Mouse (Mus musculus): ENCODE data around the gene Slc44a3. TPM values are rescaled to one million over a fixed set of nuclear protein-coding genes. Genes with fewer than 3 reads are reported as not detected.

Gene Slc44a3
- polyA plus RNA-seq, 1 experiment from 2014 or later, result 25.2 TPM

- H3K27ac ChIP-seq (ENCODE audit: low read depth, low read length), result no peak overlapping the region
- H3K36me3 ChIP-seq (ENCODE audit: control insufficient read depth, insufficient read depth), result peaks cover 7% of the 10 kb centered on the region; the same call in 1 of the 2 replicates
- ATAC-seq, result no peak
- no peaks in the 10 kb centered on the region for H3K9me3 ChIP-seq (ENCODE audit: control insufficient read depth)
- TF ChIP-seq CTCF (IDR thresholded peaks at IDR 0.05; ENCODE audit: low read depth), result no peak
- 95% methylated on average over 3 of the region's 3 CpGs for WGBS
- no peak overlapping the region for H3K9ac ChIP-seq (ENCODE audit: low read depth, low read length)
- H3K4me1 ChIP-seq (replicated peaks; ENCODE audit: control insufficient read depth, insufficient read depth, low read length), result no peaks in the 10 kb centered on the region
- H3K27me3 ChIP-seq (replicated peaks; ENCODE audit: control insufficient read depth, insufficient read depth, low read length), result no peaks in the 10 kb centered on the region
- no peak overlapping the region for H3K4me2 ChIP-seq (replicated peaks; ENCODE audit: low read depth)
- no peak overlapping the region for H3K4me3 ChIP-seq (ENCODE audit: low read depth, low read length)
These were observed 69.4 kb downstream of the Slc44a3 start for GRCm38 (mm10) chr3:121462782-121463181.

- Histone ChIP-seq H3K9ac (ENCODE audit: low read depth, low read length) (no peak overlapping the region), H3K4me3 (ENCODE audit: low read depth, low read length) (no peak overlapping the region), H3K27ac (ENCODE audit: low read depth, low read length) (no peak overlapping the region), H3K36me3 (ENCODE audit: control insufficient read depth, insufficient read depth) (peaks cover 11% of the 10 kb centered on the region; the same call in 1 of the 2 replicates), H3K9me3 (ENCODE audit: control insufficient read depth) (no peaks in the 10 kb centered on the region), H3K4me2 (replicated peaks; ENCODE audit: low read depth) (no peak overlapping the region), H3K27me3 (replicated peaks; ENCODE audit: control insufficient read depth, insufficient read depth, low read length) (no peaks in the 10 kb centered on the region), H3K4me1 (replicated peaks; ENCODE audit: control insufficient read depth, insufficient read depth, low read length) (no peaks in the 10 kb centered on the region)
- no peak for ATAC-seq
- 97% methylated on average over 13 of the region's 13 CpGs for WGBS
- no peak for TF ChIP-seq CTCF (IDR thresholded peaks at IDR 0.05; ENCODE audit: low read depth)
These were observed 70.7 kb downstream of the Slc44a3 start for GRCm38 (mm10) chr3:121461477-121461876.

DNA sequence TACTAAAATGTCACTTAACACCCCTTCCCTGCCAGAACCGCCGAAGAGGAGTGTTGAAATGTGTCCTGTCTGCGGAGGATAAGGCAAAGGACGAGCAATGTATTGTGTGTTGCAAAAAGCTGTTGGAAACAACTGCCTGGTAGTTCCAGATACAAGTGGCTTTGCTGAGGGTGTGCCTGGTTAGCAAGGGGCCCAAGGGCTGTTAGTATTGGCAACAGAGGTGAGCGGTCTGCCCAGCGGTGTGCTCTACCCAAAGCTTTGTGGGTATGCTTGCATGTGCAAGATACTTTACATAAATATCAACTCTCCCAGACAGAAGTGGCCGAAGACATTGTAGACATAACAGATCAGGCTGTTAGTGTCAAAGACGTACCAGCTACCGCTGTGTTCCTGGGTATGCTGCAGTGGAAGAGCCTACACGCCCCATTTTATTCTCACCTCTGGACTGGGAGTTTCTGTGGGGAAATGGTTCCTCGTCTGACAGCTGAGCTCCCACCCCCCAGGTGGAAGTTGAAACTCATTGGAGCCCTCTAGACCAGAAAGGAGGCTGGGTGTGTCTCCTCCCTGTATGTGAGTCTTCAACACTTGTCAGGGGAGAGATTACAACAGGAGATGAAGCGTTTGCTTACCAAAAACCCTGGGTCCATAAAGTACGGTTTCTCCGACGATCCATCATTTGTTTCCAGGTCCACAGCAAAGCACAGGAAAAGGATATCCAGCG lies 71.6 kb downstream of the Slc44a3 start:
- Histone ChIP-seq H3K4me3 (ENCODE audit: low read depth, low read length) (no peak overlapping the region), H3K4me2 (replicated peaks; ENCODE audit: low read depth) (no peak overlapping the region), H3K9ac (ENCODE audit: low read depth, low read length) (no peak overlapping the region), H3K4me1 (replicated peaks; ENCODE audit: control insufficient read depth, insufficient read depth, low read length) (no peaks in the 10 kb centered on the region), H3K36me3 (ENCODE audit: control insufficient read depth, insufficient read depth) (peaks cover 13% of the 10 kb centered on the region; the same call in 1 of the 2 replicates), H3K9me3 (ENCODE audit: control insufficient read depth) (no peaks in the 10 kb centered on the region), H3K27me3 (replicated peaks; ENCODE audit: control insufficient read depth, insufficient read depth, low read length) (no peaks in the 10 kb centered on the region), H3K27ac (ENCODE audit: low read depth, low read length) (no peak overlapping the region)
- TF ChIP-seq CTCF (IDR thresholded peaks at IDR 0.05; ENCODE audit: low read depth), result no peak
- 66% methylated on average over 16 of the region's 16 CpGs for WGBS
- ATAC-seq, result 0 out of 2 replicates have a peak, but pooled peaks have one; percentile 16

- Histone ChIP-seq H3K9me3 (ENCODE audit: control insufficient read depth) (no peaks in the 10 kb centered on the region), H3K9ac (ENCODE audit: low read depth, low read length) (no peak overlapping the region), H3K4me3 (ENCODE audit: low read depth, low read length) (no peak overlapping the region), H3K4me2 (replicated peaks; ENCODE audit: low read depth) (no peak overlapping the region), H3K27me3 (replicated peaks; ENCODE audit: control insufficient read depth, insufficient read depth, low read length) (no peaks in the 10 kb centered on the region), H3K27ac (ENCODE audit: low read depth, low read length) (no peak overlapping the region), H3K4me1 (replicated peaks; ENCODE audit: control insufficient read depth, insufficient read depth, low read length) (no peaks in the 10 kb centered on the region), H3K36me3 (ENCODE audit: control insufficient read depth, insufficient read depth) (peaks cover 15% of the 10 kb centered on the region; the same call in 1 of the 2 replicates)
- TF ChIP-seq CTCF (IDR thresholded peaks at IDR 0.05; ENCODE audit: low read depth), result no peak
- no peak for ATAC-seq
- 63% methylated on average over 14 of the region's 14 CpGs for WGBS
These were observed 73.4 kb downstream of the Slc44a3 start for GRCm38 (mm10) chr3:121458545-121459492.

- H3K4me1 ChIP-seq (replicated peaks; ENCODE audit: control insufficient read depth, insufficient read depth, low read length), result no peaks in the 10 kb centered on the region
- peaks cover 12% of the 10 kb centered on the region for H3K36me3 ChIP-seq (ENCODE audit: control insufficient read depth, insufficient read depth)
- no peak for TF ChIP-seq CTCF (IDR thresholded peaks at IDR 0.05; ENCODE audit: low read depth)
- no peaks in the 10 kb centered on the region for H3K27me3 ChIP-seq (replicated peaks; ENCODE audit: control insufficient read depth, insufficient read depth, low read length)
- 68% methylated on average over 10 of the region's 10 CpGs for WGBS
- no peak overlapping the region for H3K27ac ChIP-seq (ENCODE audit: low read depth, low read length)
- no peak overlapping the region for H3K9ac ChIP-seq (ENCODE audit: low read depth, low read length)
- no peak for ATAC-seq
- no peaks in the 10 kb centered on the region for H3K9me3 ChIP-seq (ENCODE audit: control insufficient read depth)
- H3K4me3 ChIP-seq (ENCODE audit: low read depth, low read length), result no peak overlapping the region
- H3K4me2 ChIP-seq (replicated peaks; ENCODE audit: low read depth), result no peak overlapping the region
These were observed 80.8 kb downstream of the Slc44a3 start for GRCm38 (mm10) chr3:121451404-121451803.

DNA sequence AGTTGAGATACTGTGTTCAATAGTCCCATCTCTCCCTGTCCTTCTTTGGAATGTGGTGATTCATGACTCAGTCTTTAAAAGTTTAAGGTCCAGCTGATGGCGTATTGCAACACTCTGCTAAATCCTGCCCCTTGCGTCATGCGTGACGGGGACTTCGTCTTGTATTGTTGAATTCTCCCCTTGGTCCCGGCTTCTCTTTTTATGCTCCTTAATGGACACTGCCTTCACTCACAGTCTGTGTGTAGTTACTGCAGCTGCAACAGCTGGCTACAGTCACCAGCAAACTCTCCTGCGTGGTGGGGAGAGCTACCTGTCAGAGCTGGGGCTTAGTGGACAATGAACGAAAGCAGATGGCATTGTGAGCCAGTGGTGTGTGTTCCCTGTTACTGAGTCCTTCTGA lies 82.7 kb downstream of the Slc44a3 start:
- H3K36me3 ChIP-seq (ENCODE audit: control insufficient read depth, insufficient read depth), result peaks cover 8% of the 10 kb centered on the region; the same call in 1 of the 2 replicates
- no peak overlapping the region for H3K4me3 ChIP-seq (ENCODE audit: low read depth, low read length)
- ATAC-seq, result peak; percentile 43; the same call in 1 of the 2 replicates
- WGBS, result 52% methylated on average over 8 of the region's 8 CpGs
- H3K27ac ChIP-seq (ENCODE audit: low read depth, low read length), result no peak overlapping the region
- no peaks in the 10 kb centered on the region for H3K27me3 ChIP-seq (replicated peaks; ENCODE audit: control insufficient read depth, insufficient read depth, low read length)
- H3K9ac ChIP-seq (ENCODE audit: low read depth, low read length), result no peak overlapping the region
- H3K4me2 ChIP-seq (replicated peaks; ENCODE audit: low read depth), result no peak overlapping the region
- H3K4me1 ChIP-seq (replicated peaks; ENCODE audit: control insufficient read depth, insufficient read depth, low read length), result no peaks in the 10 kb centered on the region
- TF ChIP-seq CTCF (IDR thresholded peaks at IDR 0.05; ENCODE audit: low read depth), result no peak
- no peaks in the 10 kb centered on the region for H3K9me3 ChIP-seq (ENCODE audit: control insufficient read depth)

Data from intestine, postnatal 0 days (tissue).